Mouse (Mus musculus) left cerebral cortex, adult 2 months (tissue): ENCODE data around the gene Eef1g. TPM values are rescaled to one million over a fixed set of nuclear protein-coding genes. Genes with fewer than 3 reads are reported as not detected.
"Not testable (repeated sequence)": the region's sequence is repeated elsewhere in the genome, so short reads cannot be mapped to it uniquely, and the experiment has no call there.

Experiments used
- DNase-seq, 2 experiments: peaks; one replicate each; pipeline ENCODE4 v3.0.0; 2021 to 2022; ENCODE audit warnings: low spot score in 2 of 2, mixed read lengths in 1 of 2; ENCODE audit errors: extremely low spot score in 1 of 2
- H3K27ac ChIP-seq: fragments of 200-600 bp; 2 replicates; pipeline ENCODE4 v1.8.1; 2022
- H3K4me3 ChIP-seq: fragments of 200-600 bp; 2 replicates; pipeline ENCODE4 v1.8.1; 2022
- CTCF ChIP-seq: fragments of 200-600 bp; IDR thresholded peaks from 2 replicates; pipeline ENCODE4 v1.8.1; 2022; ENCODE audit warnings: antibody characterized with exemption, mild to moderate bottlenecking, moderate library complexity
- intact Hi-C: fragments of 180-260 bp; cut with DNase I; formaldehyde crosslinking; loops from one replicate; pipeline ENCODE4 v1.15.1; 2025
- total RNA-seq, 2 experiments: library from RNA; stranded (reverse); gene quantifications; 2 replicates each; pipeline ENCODE4 v1.2.3; 2021

Gene Eef1g
- total RNA-seq, 2 experiments from 2014 or later: 228 to 236 TPM

GRCm38 (mm10) chr19:8999223-8999622 is 32.4 kb downstream of the Eef1g start:
- Histone ChIP-seq H3K27ac (no peak overlapping the region), H3K4me3 (no peak overlapping the region)
- DNase-seq: no peak
- intact Hi-C loops: loop anchor here (2.0 kb wide), 1 partner anchor 76 kb away; no protein-coding TSS in a partner anchor
- TF ChIP-seq CTCF: no peak

- H3K4me3 ChIP-seq, DNase-seq, H3K27ac ChIP-seq, intact Hi-C loops: not testable (repeated sequence)
These were observed 40.1 kb downstream of the Eef1g start for GRCm38 (mm10) chr19:9006915-9007314.

GRCm38 (mm10) chr19:9019298-9019697 is 52.5 kb downstream of the Eef1g start:
- intact Hi-C loops: no loop called here
- H3K27ac ChIP-seq: no peak overlapping the region
- H3K4me3 ChIP-seq: no peak overlapping the region
- no peak for TF ChIP-seq CTCF
- DNase-seq: no peak

GRCm38 (mm10) chr19:9023021-9023778 is 56.4 kb downstream of the Eef1g start:
- Histone ChIP-seq H3K27ac (peak overlapping the region; percentile 28), H3K4me3 (no peak overlapping the region)
- peak in 1 of 2 experiments; percentile 17 for DNase-seq
- TF ChIP-seq CTCF: no peak
- intact Hi-C loops: no loop called here

- no peak for DNase-seq
- intact Hi-C loops: no loop called here
- Histone ChIP-seq H3K4me3 (no peak overlapping the region), H3K27ac (no peak overlapping the region)
- TF ChIP-seq CTCF: no peak
These were observed 58.9 kb downstream of the Eef1g start for GRCm38 (mm10) chr19:9025562-9026257.

GRCm38 (mm10) chr19:9026634-9027033 is 59.8 kb downstream of the Eef1g start:
- H3K4me3 ChIP-seq: no peak overlapping the region
- no peak for DNase-seq
- intact Hi-C loops: no loop called here
- no peak for TF ChIP-seq CTCF
- H3K27ac ChIP-seq: no peak overlapping the region

- Histone ChIP-seq H3K27ac (no peak overlapping the region), H3K4me3 (no peak overlapping the region)
- no peak for DNase-seq
- intact Hi-C loops: no loop called here
- TF ChIP-seq CTCF: no peak
These were observed 61.0 kb downstream of the Eef1g start for GRCm38 (mm10) chr19:9027795-9028194.

Other genes with a start within 250 kb of the Eef1g start
- gene Slc3a2, start 243.7 kb upstream of the Eef1g start, total RNA-seq: 100 to 1,000 TPM; 144 to 154 TPM
- gene Wdr74, start 231.2 kb upstream of the Eef1g start, total RNA-seq: 10 to 100 TPM; 48.5 to 53.1 TPM
- 1 to 10 TPM; 1.4 to 1.8 TPM for gene 1700092M07Rik, start 226.3 kb upstream of the Eef1g start, total RNA-seq
- 10 to 100 TPM; 71.2 to 77.9 TPM for gene Stx5a, start 225.6 kb upstream of the Eef1g start, total RNA-seq
- 10 to 100 TPM; 90.2 to 98.8 TPM for gene Nxf1, start 210.0 kb upstream of the Eef1g start, total RNA-seq
- gene Tmem223, start 196.0 kb upstream of the Eef1g start, total RNA-seq: 10 to 100 TPM; 63.8 to 66.8 TPM
- 1 to 10 TPM; 8.2 to 8.7 TPM for gene Tmem179b, start 192.6 kb upstream of the Eef1g start, total RNA-seq
- gene Taf6l, start 180.6 kb upstream of the Eef1g start, total RNA-seq: 10 to 100 TPM; 13.1 to 14.3 TPM
- gene Polr2g, start 168.5 kb upstream of the Eef1g start, total RNA-seq: 100 to 1,000 TPM in 1 of 2 experiments, 10 to 100 TPM in 1; 96.6 to 105 TPM
- 1 to 10 TPM; 5.3 to 6.7 TPM for gene Zbtb3, start 164.5 kb upstream of the Eef1g start, total RNA-seq
- gene Ttc9c, start 147.7 kb upstream of the Eef1g start, total RNA-seq: 10 to 100 TPM; 34.5 to 36.7 TPM
- 100 to 1,000 TPM; 125 to 129 TPM for gene Hnrnpul2, start 147.0 kb upstream of the Eef1g start, total RNA-seq
- gene AC129217.1, start 137.3 kb upstream of the Eef1g start, total RNA-seq: not detected
- gene Bscl2, start 129.6 kb upstream of the Eef1g start, total RNA-seq: 100 to 1,000 TPM; 109 TPM
- gene Gng3, start 127.8 kb upstream of the Eef1g start, total RNA-seq: 100 to 1,000 TPM; 184 to 198 TPM
- 1 to 10 TPM in 1 of 2 experiments, under 1 TPM in 1; 0.87 to 1.1 TPM for gene Lrrn4cl, start 116.3 kb upstream of the Eef1g start, total RNA-seq
- gene Ubxn1, start 95.5 kb upstream of the Eef1g start, total RNA-seq: 10 to 100 TPM; 86.1 to 94.7 TPM
- gene Uqcc3, start 86.1 kb upstream of the Eef1g start, total RNA-seq: 10 to 100 TPM; 33.1 to 36.2 TPM
- 1 to 10 TPM; 6.5 to 9.3 TPM for gene Lbhd1, start 83.3 kb upstream of the Eef1g start, total RNA-seq
- gene Gm49403, start 83.1 kb upstream of the Eef1g start, total RNA-seq: not detected
- 10 to 100 TPM; 22.5 to 23.2 TPM for gene 1810009A15Rik, start 78.2 kb upstream of the Eef1g start, total RNA-seq
- 1 to 10 TPM; 1.2 to 6.7 TPM for gene Gm49416, start 78.1 kb upstream of the Eef1g start, total RNA-seq
- 10 to 100 TPM; 21.7 to 22.9 TPM for gene Ints5, start 74.0 kb upstream of the Eef1g start, total RNA-seq
- gene Ganab, start 69.0 kb upstream of the Eef1g start, total RNA-seq: 100 to 1,000 TPM in 1 of 2 experiments, 10 to 100 TPM in 1; 96.4 to 104 TPM
- 100 to 1,000 TPM; 172 to 173 TPM for gene B3gat3, start 46.7 kb upstream of the Eef1g start, total RNA-seq
- gene Rom1, start 37.7 kb upstream of the Eef1g start, total RNA-seq: 1 to 10 TPM; 5.6 to 7.2 TPM
- 10 to 100 TPM; 11.0 to 13.7 TPM for gene Eml3, start 37.5 kb upstream of the Eef1g start, total RNA-seq
- 10 to 100 TPM; 55.5 to 55.6 TPM for gene Mta2, start 25.2 kb upstream of the Eef1g start, total RNA-seq
- 10 to 100 TPM; 21.4 to 22.4 TPM for gene Tut1, start 13.2 kb upstream of the Eef1g start, total RNA-seq
- gene Ahnak, start 22.2 kb downstream of the Eef1g start, total RNA-seq: 10 to 100 TPM; 22.5 to 32.2 TPM
- not detected for gene Scgb1a1, start 120.9 kb downstream of the Eef1g start, total RNA-seq
- gene Asrgl1, start 168.6 kb downstream of the Eef1g start, total RNA-seq: 100 to 1,000 TPM; 115 to 139 TPM